Mouse (Mus musculus) olfactory bulb, adult 2 months (tissue): ENCODE results near the gene Akt1.

ENCODE experiments used
- CTCF ChIP-seq: fragments of 200-500 bp; IDR thresholded peaks from 2 replicates; pipeline ENCODE4 v1.5.1; 2012; ENCODE audit warnings: low read depth, mild to moderate bottlenecking, low read length, moderate library complexity; ENCODE audit not compliant: insufficient read depth
- POLR2A ChIP-seq: fragments of 200-500 bp; IDR thresholded peaks from 2 replicates; pipeline ENCODE4 v1.6.1; 2012; ENCODE audit warnings: mild to moderate bottlenecking, low read depth, low read length, moderate library complexity; ENCODE audit not compliant: insufficient read depth

DNA sequence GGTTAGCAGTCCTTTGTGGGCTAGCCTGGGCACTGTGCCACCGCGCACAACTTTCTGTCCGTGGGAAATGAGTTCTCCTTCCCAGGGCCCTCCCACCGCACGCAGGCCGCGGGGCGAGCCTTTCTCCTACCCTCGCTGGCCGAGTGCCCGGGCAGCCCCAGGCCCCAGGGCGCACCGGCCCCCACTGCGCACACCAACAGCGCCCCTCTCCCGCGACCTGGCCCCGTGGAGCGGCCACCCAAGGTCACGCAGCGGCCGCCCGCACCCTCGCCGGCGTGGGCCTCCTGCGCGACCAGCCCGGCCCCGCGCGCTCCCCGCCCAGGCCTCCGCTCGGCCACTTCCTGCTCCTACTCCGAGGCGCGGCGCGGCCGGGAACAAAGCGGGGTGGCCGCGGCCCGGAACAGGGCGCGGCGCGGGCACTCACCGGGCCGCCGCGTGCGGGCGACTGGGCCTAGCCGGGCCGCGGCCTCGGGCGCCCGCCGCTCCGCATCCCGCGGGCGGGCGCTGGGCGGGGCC, 1.1 kb downstream of the Akt1 start:
- TF ChIP-seq CTCF, result no peak
- TF ChIP-seq POLR2A, result no peak
